Mouse (Mus musculus): Measurements from ENCODE around the gene Zfhx3.

GRCm38 (mm10) chr8:108552518-108552917, 610.1 kb downstream of the Zfhx3 start:
- TF ChIP-seq CTCF (IDR thresholded peaks at IDR 0.05 in 2 of 3, conservative IDR thresholded peaks at IDR 0.05 in 1 of 3; ENCODE audit: control insufficient read depth in 1 of 3, insufficient read depth in 1 of 3, low read depth in 2 of 3, low read length in 3 of 3, poor library complexity in 1 of 3, severe bottlenecking in 1 of 3) = no peak
- TF ChIP-seq EP300 (IDR thresholded peaks at IDR 0.05; ENCODE audit: low read depth in 1 of 2, low read length in 2 of 2) = no peak
- no peak for TF ChIP-seq ZNF384 (IDR thresholded peaks at IDR 0.05; ENCODE audit: low read depth, low read length)
- no peak for TF ChIP-seq NELFE (IDR thresholded peaks at IDR 0.05; ENCODE audit: low read depth, low read length)
- no peak for TF ChIP-seq KAT2A (conservative IDR thresholded peaks at IDR 0.05; ENCODE audit: low read depth, low read length)
- TF ChIP-seq CHD1 (IDR thresholded peaks at IDR 0.05; ENCODE audit: low read depth, low read length) = no peak
- TF ChIP-seq MAFK (IDR thresholded peaks at IDR 0.05; ENCODE audit: borderline replicate concordance, low read depth, low read length) = no peak
- no peak for TF ChIP-seq POLR2A (IDR thresholded peaks at IDR 0.05; ENCODE audit: control insufficient read depth in 1 of 2, insufficient read depth in 1 of 2, low read depth in 1 of 2, low read length in 2 of 2, poor library complexity in 1 of 2)
- no peak for TF ChIP-seq GATA1 (IDR thresholded peaks at IDR 0.05; ENCODE audit: low read depth, low read length)
- no peak for TF ChIP-seq BHLHE40 (IDR thresholded peaks at IDR 0.05; ENCODE audit: borderline replicate concordance, low read depth, low read length)

Data from MEL (cell line).